ENCODE assay signal across 26 mouse cellular contexts in the genomic region with DNA sequence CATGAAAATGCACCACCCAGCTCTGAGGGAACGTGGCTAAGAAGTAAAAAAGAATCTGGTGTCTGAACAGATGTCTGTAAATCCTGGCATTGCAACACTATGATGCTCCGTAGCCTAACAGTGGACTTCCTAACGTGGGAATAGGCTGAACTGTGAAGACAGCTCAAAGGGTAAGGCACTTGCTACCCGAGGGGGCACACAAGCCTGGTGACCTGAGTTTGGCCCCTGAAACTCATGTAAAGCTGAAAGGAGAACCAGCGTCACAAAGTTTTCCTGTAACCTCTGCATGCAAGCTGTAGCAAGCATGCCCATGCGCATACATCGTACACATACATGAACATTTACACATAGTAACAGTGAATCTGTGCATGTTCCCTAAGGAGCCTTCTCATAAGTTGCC. TPM values are rescaled to one million over a fixed set of nuclear protein-coding genes. Genes with fewer than 3 reads are reported as not detected.
DNase-seq lines count a peak whose midpoint lies in the region; TF ChIP-seq lines count a peak whose summit lies in the region.
"Had no signal": no experiment of that assay in that cellular context is flagged by ENCODE, and none has a peak within 500 bp of the region (broad histone marks: within the 10 kb centered on the region; RNA-seq: fewer than 3 reads in every experiment).

No protein-coding gene starts in this region.

- WGBS in macrophage (ENCODE audit: missing documents) = 79% methylated on average over 7 of the region's 7 CpGs

- 0 out of 2 replicates have a peak overlapping the region, but pooled peaks have one; percentile 16 for H3K27ac ChIP-seq in left cerebral cortex, adult 2 months
- H3K27ac ChIP-seq in macrophage = peak overlapping the region; percentile 61; the same call in 1 of the 2 replicates
- H3K27ac ChIP-seq: embryonic facial prominence, embryonic 13.5 days; forebrain, embryonic 13.5 days; gastrocnemius, adult 2 months; heart, embryonic 15.5 days; hindbrain, embryonic 13.5 days had no signal

- peak; percentile 79 for DNase-seq in heart, adult 11 months
- DNase-seq in heart, postnatal 4 days = no peak
- no peak for DNase-seq in left cerebral cortex, adult 2 months (ENCODE audit: extremely low spot score in 1 of 2, low spot score in 2 of 2)
- no peak for DNase-seq in left cerebral cortex, adult 9 months (ENCODE audit: low spot score in 2 of 2)
- DNase-seq in adrenal gland, adult 18-20 months (ENCODE audit: low spot score in 2 of 2) = no peak
- DNase-seq: adrenal gland, adult 2 months; adrenal gland, postnatal 14 days; B cell, adult 2 months; cerebellum, adult 11 months; cerebellum, adult 2 months; cerebellum, postnatal 10 days; cerebellum, postnatal 36 days; forebrain, postnatal 0 days; gastrocnemius, adult 2 months; gastrocnemius, postnatal 14 days; heart, adult 18-20 months; heart, postnatal 10 days; heart, postnatal 36 days had no signal

- H3K79me2 ChIP-seq in macrophage (ENCODE audit: inconsistent target) = no peaks in the 10 kb centered on the region

- intact Hi-C loops in left cerebral cortex, adult 2 months (cut with DNase I) = no loop called here

- H3K4me3 ChIP-seq in left cerebral cortex, adult 2 months = no peak overlapping the region
- no peak overlapping the region for H3K4me3 ChIP-seq in macrophage (ENCODE audit: inconsistent target)
- H3K4me3 ChIP-seq: embryonic facial prominence, embryonic 10.5 days; embryonic facial prominence, embryonic 13.5 days; erythroblast, embryonic 14.5 days; forebrain, embryonic 13.5 days; gastrocnemius, adult 2 months; heart, embryonic 12.5 days; heart, embryonic 15.5 days; hindbrain, embryonic 13.5 days had no signal

- no peaks in the 10 kb centered on the region for H3K36me3 ChIP-seq in macrophage (ENCODE audit: inconsistent target)
- H3K36me3 ChIP-seq: embryonic facial prominence, embryonic 10.5 days; embryonic facial prominence, embryonic 13.5 days; heart, embryonic 12.5 days; heart, embryonic 15.5 days; hindbrain, embryonic 13.5 days had no signal

- TF ChIP-seq CTCF in left cerebral cortex, adult 2 months (IDR thresholded peaks at IDR 0.05) = no peak

RNA-seq across cellular contexts. Expression of gene Lrrc8c, which starts 22.6 kb away (rescaled TPM):
- 10 to 100 TPM; 46.3 to 51.6 TPM for total RNA-seq in heart, postnatal 4 days (2021)
- 10 to 100 TPM; 32.7 to 37.5 TPM for total RNA-seq in left cerebral cortex, adult 2 months (2021)
- 10 to 100 TPM in 20 of 26 experiments, 1 to 10 TPM in 6; 4.9 to 95.4 (median 17.8) TPM for total RNA-seq in macrophage (2018; cell fraction: chromatin; rRNA removed)
- total RNA-seq in macrophage (2018; cell fraction: cytosol; rRNA removed) = 10 to 100 TPM in 21 of 26 experiments, 1 to 10 TPM in 5; 8.1 to 51.3 (median 19.6) TPM
- total RNA-seq in macrophage (2018; cell fraction: nucleus; rRNA removed) = 10 to 100 TPM in 25 of 26 experiments, 1 to 10 TPM in 1; 9.1 to 91.4 (median 28.1) TPM
- 6.3 to 7.5 TPM (median 6.9 TPM) in 3 replicates for polyA plus RNA-seq in macrophage (2018)
- 10 to 100 TPM; 19.2 to 21.3 TPM for total RNA-seq in adrenal gland, adult 18-20 months (2021)
